Mouse (Mus musculus) CH12.LX (cell line): Measurements from ENCODE around the gene St5.

Experiments
- CTCF ChIP-seq, 2 experiments: IDR thresholded peaks in 1 of 2; conservative IDR thresholded peaks in 1 of 2; 2 replicates each; pipeline ENCODE4 v1.5.1; 2011 to 2012; ENCODE audit warnings: low read depth in 2 of 2, low read length in 2 of 2, improper control_type of control experiment in 1 of 2, inconsistent platforms in 1 of 2, mild to moderate bottlenecking in 1 of 2, moderate library complexity in 1 of 2
- KAT2A ChIP-seq: IDR thresholded peaks from 2 replicates; pipeline ENCODE4 v1.6.1; 2012; ENCODE audit warnings: low read length, improper control_type of control experiment, inconsistent platforms; ENCODE audit not compliant: insufficient replicate concordance
- MAX ChIP-seq: IDR thresholded peaks from 2 replicates; pipeline ENCODE4 v1.6.1; 2011; ENCODE audit warnings: low read length, improper control_type of control experiment
- MAZ ChIP-seq: IDR thresholded peaks from 2 replicates; pipeline ENCODE4 v1.6.1; 2012; ENCODE audit warnings: low read depth, mild to moderate bottlenecking, inconsistent platforms, low read length, improper control_type of control experiment, moderate library complexity
- PAX5 ChIP-seq: IDR thresholded peaks from 2 replicates; pipeline ENCODE4 v1.6.1; 2012; ENCODE audit warnings: low read length, inconsistent platforms, mixed read lengths

DNA sequence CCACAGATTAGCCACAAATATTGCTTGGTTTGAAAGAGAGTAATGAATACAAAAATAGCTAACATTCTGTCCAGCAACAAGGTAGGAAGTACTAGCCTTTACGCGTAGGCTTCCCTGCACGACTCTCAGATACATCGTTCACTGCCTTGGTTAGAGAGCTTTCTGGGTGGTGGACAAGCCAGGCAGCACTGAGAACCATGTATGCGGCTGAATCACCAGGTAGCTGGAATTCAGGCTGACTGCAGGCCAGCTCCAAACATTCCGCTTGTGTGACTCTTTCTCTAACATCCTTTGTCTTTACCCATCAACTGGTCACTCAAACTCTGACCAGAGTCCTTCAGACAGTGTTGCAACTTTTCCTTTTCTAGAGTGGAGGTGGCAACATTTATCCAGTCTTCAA is 94.6 kb downstream of the St5 start:
- TF ChIP-seq CTCF (conservative IDR thresholded peaks at IDR 0.05 in 1 of 2, IDR thresholded peaks at IDR 0.05 in 1 of 2; ENCODE audit: low read depth in 2 of 2, low read length in 2 of 2) (no peak), KAT2A (no peak), PAX5 (no peak), MAZ (no peak), MAX (no peak)
